In genomic region chr2:131160671-131161111, GRCm38 (mm10) we compare ENCODE assay signal across 9 mouse cellular contexts. TPM values are rescaled to one million over a fixed set of nuclear protein-coding genes. Genes with fewer than 3 reads are reported as not detected.
DNase-seq lines count a peak whose midpoint lies in the region; ATAC-seq and TF ChIP-seq lines count a peak whose summit lies in the region.
"Had no signal": no experiment of that assay in that cellular context is flagged by ENCODE, and none has a peak within 500 bp of the region (broad histone marks: within the 10 kb centered on the region; RNA-seq: fewer than 3 reads in every experiment).

No protein-coding gene starts in this region.

- WGBS in heart, embryonic 16.5 days: 1% methylated on average over 17 of the region's 17 CpGs
- 1% methylated on average over 17 of the region's 17 CpGs for WGBS in limb, embryonic 10.5 days
- WGBS in midbrain, embryonic 10.5 days: under 1% methylated on average over 17 of the region's 17 CpGs

- TF ChIP-seq POLR2A in cortical plate, adult 2 months (IDR thresholded peaks at IDR 0.05; ENCODE audit: extremely low read depth, insufficient read depth, low read length): no peak

- peaks cover 4% of the 10 kb centered on the region for H3K4me1 ChIP-seq in cortical plate, adult 2 months (ENCODE audit: control insufficient read depth, insufficient read depth, low read length)
- H3K4me1 ChIP-seq in heart, embryonic 16.5 days (ENCODE audit: control insufficient read depth, insufficient read depth, low read length): peaks cover 10% of the 10 kb centered on the region
- peaks cover 28% of the 10 kb centered on the region for H3K4me1 ChIP-seq in limb, embryonic 10.5 days
- H3K4me1 ChIP-seq in midbrain, embryonic 10.5 days: peaks cover 44% of the 10 kb centered on the region

- peak overlapping the region; percentile 84 for H3K9ac ChIP-seq in heart, embryonic 16.5 days (ENCODE audit: low read length)

- H3K9me3 ChIP-seq in heart, embryonic 16.5 days (replicated peaks; ENCODE audit: control insufficient read depth, low read length): peaks cover 2% of the 10 kb centered on the region; the same call in 1 of the 2 replicates
- H3K9me3 ChIP-seq in limb, embryonic 10.5 days (replicated peaks): no peaks in the 10 kb centered on the region
- H3K9me3 ChIP-seq in midbrain, embryonic 10.5 days (replicated peaks): no peaks in the 10 kb centered on the region; the same call in 1 of the 2 replicates

- H3K4me2 ChIP-seq in heart, embryonic 16.5 days (ENCODE audit: low read depth, low read length): peak overlapping the region; percentile 97

- peak; percentile 30; the same call in 1 of the 2 replicates for TF ChIP-seq CTCF in cortical plate, adult 2 months (IDR thresholded peaks at IDR 0.05; ENCODE audit: extremely low read depth, insufficient read depth, low read length)

- ATAC-seq in heart, embryonic 16.5 days (replicated peaks; ENCODE audit: extremely low read depth, insufficient read depth, low FRiP score): peak; percentile 8; the same call in 1 of the 2 replicates

- peak overlapping the region; percentile 26; the same call in 1 of the 2 replicates for H3K27ac ChIP-seq in cortical plate, adult 2 months (ENCODE audit: insufficient read depth, low read length)
- H3K27ac ChIP-seq in heart, embryonic 16.5 days (ENCODE audit: low read length): peak overlapping the region; percentile 95
- H3K27ac ChIP-seq in limb, embryonic 10.5 days: peak overlapping the region; percentile 94
- H3K27ac ChIP-seq in midbrain, embryonic 10.5 days (replicated peaks): peak overlapping the region; percentile 95

- DNase-seq in left cerebral cortex, postnatal 25 days (ENCODE audit: low spot score in 2 of 2): peak; percentile 32 to 40
- DNase-seq in left cerebral cortex, postnatal 4 days: no peak
- no peak for DNase-seq in limb, embryonic 10.5 days (ENCODE audit: low spot score)
- DNase-seq in midbrain, embryonic 10.5 days (ENCODE audit: low spot score): no peak
- no peak for DNase-seq in cerebellum, adult 9-10 months
- no peak for DNase-seq in cerebellum, adult 9-11 months

- peak overlapping the region; percentile 75 for H3K4me3 ChIP-seq in cortical plate, adult 2 months (ENCODE audit: insufficient read depth, low read length)
- peak overlapping the region; percentile 94 for H3K4me3 ChIP-seq in heart, embryonic 16.5 days (ENCODE audit: low read length)
- peak overlapping the region; percentile 82 for H3K4me3 ChIP-seq in limb, embryonic 10.5 days
- H3K4me3 ChIP-seq in midbrain, embryonic 10.5 days: peak overlapping the region; percentile 80

- no peaks in the 10 kb centered on the region; the same call in 1 of the 2 replicates for H3K27me3 ChIP-seq in heart, embryonic 16.5 days (ENCODE audit: control insufficient read depth, insufficient read depth, low read length)
- no peaks in the 10 kb centered on the region for H3K27me3 ChIP-seq in limb, embryonic 10.5 days (ENCODE audit: low read depth, poor library complexity, severe bottlenecking)
- no peaks in the 10 kb centered on the region for H3K27me3 ChIP-seq in midbrain, embryonic 10.5 days (ENCODE audit: low read depth, poor library complexity, severe bottlenecking)

- intact Hi-C loops in left cerebral cortex, postnatal 25 days (cut with DNase I): loop anchor here (1.0 to 5.0 kb wide), 2 partner anchors 65 to 118 kb away; partner anchors contain the start of gene Gfra4
- intact Hi-C loops in left cerebral cortex, postnatal 4 days (cut with DNase I): no loop called here

- H3K36me3 ChIP-seq in heart, embryonic 16.5 days (ENCODE audit: control insufficient read depth, insufficient read depth): no peaks in the 10 kb centered on the region
- no peaks in the 10 kb centered on the region for H3K36me3 ChIP-seq in limb, embryonic 10.5 days
- H3K36me3 ChIP-seq in midbrain, embryonic 10.5 days: peaks cover 8% of the 10 kb centered on the region; the same call in 1 of the 2 replicates

RNA-seq across cellular contexts. Expression of gene 1700037H04Rik, which starts 0.8 kb away (rescaled TPM):
- 10 to 100 TPM; 71.7 to 75.8 TPM for total RNA-seq in left cerebral cortex, postnatal 25 days (2021)
- total RNA-seq in left cerebral cortex, postnatal 4 days (2021): 10 to 100 TPM; 57.3 to 59.2 TPM
- 110 and 130 TPM in 2 replicates for polyA plus RNA-seq in cortical plate, adult 2 months (2012; rRNA removed)
- 65.1 and 73.7 TPM in 2 replicates for polyA plus RNA-seq in heart, embryonic 16.5 days (2015; fragmentation: Nextera tagmentation; extraction: Ambion mirVana)
- 87.5 and 97.4 TPM in 2 replicates for polyA plus RNA-seq in limb, embryonic 10.5 days (2016; fragmentation: Nextera tagmentation; extraction: Ambion mirVana)
- 136 and 145 TPM in 2 replicates for polyA plus RNA-seq in midbrain, embryonic 10.5 days (2016; fragmentation: Nextera tagmentation; extraction: Ambion mirVana)

RNA-seq across cellular contexts. Expression of gene Cenpb, which starts 19.2 kb away (rescaled TPM):
- total RNA-seq in left cerebral cortex, postnatal 25 days (2021): 10 to 100 TPM; 77.3 to 78.8 TPM
- total RNA-seq in left cerebral cortex, postnatal 4 days (2021): 100 to 1,000 TPM; 103 to 108 TPM
- 82.1 and 87.2 TPM in 2 replicates for polyA plus RNA-seq in cortical plate, adult 2 months (2012; rRNA removed)
- 7.4 and 7.9 TPM in 2 replicates for polyA plus RNA-seq in heart, embryonic 16.5 days (2015; fragmentation: Nextera tagmentation; extraction: Ambion mirVana)
- 7.7 and 8.9 TPM in 2 replicates for polyA plus RNA-seq in limb, embryonic 10.5 days (2016; fragmentation: Nextera tagmentation; extraction: Ambion mirVana)
- 9.0 and 10.6 TPM in 2 replicates for polyA plus RNA-seq in midbrain, embryonic 10.5 days (2016; fragmentation: Nextera tagmentation; extraction: Ambion mirVana)

RNA-seq across cellular contexts. Expression of gene Cdc25b, which starts 26.1 kb away (rescaled TPM):
- total RNA-seq in left cerebral cortex, postnatal 25 days (2021): 10 to 100 TPM; 13.3 to 16.2 TPM
- 10 to 100 TPM; 25.1 to 30.1 TPM for total RNA-seq in left cerebral cortex, postnatal 4 days (2021)
- 42.9 and 52.5 TPM in 2 replicates for polyA plus RNA-seq in cortical plate, adult 2 months (2012; rRNA removed)
- 50.4 and 55.8 TPM in 2 replicates for polyA plus RNA-seq in heart, embryonic 16.5 days (2015; fragmentation: Nextera tagmentation; extraction: Ambion mirVana)
- polyA plus RNA-seq in limb, embryonic 10.5 days (2016; fragmentation: Nextera tagmentation; extraction: Ambion mirVana): 40.8 and 47.4 TPM in 2 replicates
- polyA plus RNA-seq in midbrain, embryonic 10.5 days (2016; fragmentation: Nextera tagmentation; extraction: Ambion mirVana): 117 and 140 TPM in 2 replicates

RNA-seq across cellular contexts. Expression of gene Spef1, which starts 26.4 kb away (rescaled TPM):
- total RNA-seq in left cerebral cortex, postnatal 25 days (2021): 10 to 100 TPM in 1 of 2 experiments, 1 to 10 TPM in 1; 9.9 to 12.8 TPM
- 10 to 100 TPM; 25.2 to 31.6 TPM for total RNA-seq in left cerebral cortex, postnatal 4 days (2021)
- 8.4 and 10.4 TPM in 2 replicates for polyA plus RNA-seq in cortical plate, adult 2 months (2012; rRNA removed)
- 2.0 and 2.8 TPM in 2 replicates for polyA plus RNA-seq in heart, embryonic 16.5 days (2015; fragmentation: Nextera tagmentation; extraction: Ambion mirVana)
- 1.7 and 3.4 TPM in 2 replicates for polyA plus RNA-seq in limb, embryonic 10.5 days (2016; fragmentation: Nextera tagmentation; extraction: Ambion mirVana)
- 3.7 and 6.3 TPM in 2 replicates for polyA plus RNA-seq in midbrain, embryonic 10.5 days (2016; fragmentation: Nextera tagmentation; extraction: Ambion mirVana)

RNA-seq across cellular contexts. Expression of gene Gm11037, which starts 27.4 kb away (rescaled TPM):
- not detected for total RNA-seq in left cerebral cortex, postnatal 25 days (2021)
- not detected for total RNA-seq in left cerebral cortex, postnatal 4 days (2021)
- not detected in 2 replicates for polyA plus RNA-seq in cortical plate, adult 2 months (2012; rRNA removed)
- not detected in 2 replicates for polyA plus RNA-seq in heart, embryonic 16.5 days (2015; fragmentation: Nextera tagmentation; extraction: Ambion mirVana)
- polyA plus RNA-seq in limb, embryonic 10.5 days (2016; fragmentation: Nextera tagmentation; extraction: Ambion mirVana): not detected in 2 replicates
- polyA plus RNA-seq in midbrain, embryonic 10.5 days (2016; fragmentation: Nextera tagmentation; extraction: Ambion mirVana): not detected in 2 replicates
- polyA plus RNA-seq: brain, embryonic 14.5 days had no signal

Comparison
In these comparisons a context has a peak if more than half of its experiments do, and no peak if none do; other contexts are left out.
1. DNase-seq: peak in left cerebral cortex, postnatal 25 days (2 of 2); none in left cerebral cortex, postnatal 4 days (single experiment), limb, embryonic 10.5 days (single experiment), midbrain, embryonic 10.5 days (single experiment), cerebellum, adult 9-10 months (single experiment) and cerebellum, adult 9-11 months (single experiment).
2. H3K27ac ChIP-seq: peak in every context shown above with its lines; median percentile 95 in heart, embryonic 16.5 days; 95 in midbrain, embryonic 10.5 days; 94 in limb, embryonic 10.5 days; 26 in cortical plate, adult 2 months.
3. Peak in every context shown above with its lines, with median percentiles within 50 percentile points of each other: H3K4me3 ChIP-seq.